Mouse (Mus musculus): ENCODE measurements around the gene Bcl7a.

The Bcl7a gene

DNA sequence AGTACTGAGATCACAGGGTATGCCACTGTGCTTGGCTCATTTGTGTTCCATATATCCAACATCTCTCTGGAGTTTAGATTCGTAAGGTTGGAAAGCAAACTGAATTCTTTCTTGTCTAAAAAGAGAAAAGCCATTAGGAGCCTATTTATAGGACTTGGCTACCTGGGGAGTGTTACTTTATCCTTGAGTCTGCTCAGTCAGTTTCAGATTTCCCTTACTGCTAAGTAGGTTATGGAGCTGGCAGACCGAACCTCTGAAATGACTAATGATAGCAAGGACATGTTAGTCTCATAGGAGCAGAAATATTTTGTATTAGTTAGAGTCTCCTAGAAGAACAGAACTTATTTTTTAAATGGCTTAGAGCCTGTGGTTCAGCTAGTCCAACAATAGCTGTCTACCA lies 80.3 kb downstream of the Bcl7a start:
- DNase-seq (ENCODE audit: low spot score) = no peak
